10 mouse cellular contexts compared by ENCODE assay signal in the genomic region with DNA sequence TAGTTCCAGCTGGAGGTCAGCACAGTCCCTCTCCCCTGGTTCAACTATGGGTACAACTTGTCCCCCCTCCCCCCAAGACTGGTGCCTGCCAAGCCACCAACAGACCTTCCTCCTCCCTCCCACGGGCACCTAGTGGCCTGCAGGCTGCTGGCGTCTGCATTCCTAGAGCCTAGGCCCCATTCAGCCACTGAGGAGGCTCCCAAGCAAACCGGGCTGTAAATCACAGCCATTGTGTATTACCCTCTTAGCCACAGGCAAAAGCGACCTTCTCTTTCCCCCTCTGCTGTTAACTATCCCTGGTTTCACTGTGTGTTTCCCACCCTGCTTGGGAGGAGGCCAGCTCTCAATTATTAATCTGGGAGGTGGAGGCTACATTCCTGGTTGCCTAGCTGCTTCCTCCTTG. TPM values are rescaled to one million over a fixed set of nuclear protein-coding genes. Genes with fewer than 3 reads are reported as not detected.
DNase-seq lines count a peak whose midpoint lies in the region; ATAC-seq and TF ChIP-seq lines count a peak whose summit lies in the region.
"Had no signal": no experiment of that assay in that cellular context is flagged by ENCODE, and none has a peak within 500 bp of the region (broad histone marks: within the 10 kb centered on the region; RNA-seq: fewer than 3 reads in every experiment).

No protein-coding gene starts in this region.

- peak overlapping the region; percentile 45 for H3K9ac ChIP-seq in heart, embryonic 12.5 days
- H3K9ac ChIP-seq in hindbrain, embryonic 12.5 days, result no peak overlapping the region
- H3K9ac ChIP-seq: liver, postnatal 0 days had no signal

- no peak overlapping the region for H3K4me3 ChIP-seq in heart, embryonic 12.5 days
- H3K4me3 ChIP-seq in hindbrain, embryonic 12.5 days, result no peak overlapping the region
- 0 out of 2 replicates have a peak overlapping the region, but pooled peaks have one; percentile 5 for H3K4me3 ChIP-seq in limb, embryonic 10.5 days

- POLR2A ChIA-PET in Patski (lab: Charles Lee), result interaction anchor here (2.4 kb wide), 1 partner anchor 12 kb away, joined by 9 read pairs; no protein-coding TSS in a partner anchor

- H3K27me3 ChIP-seq in heart, embryonic 12.5 days (replicated peaks), result no peaks in the 10 kb centered on the region
- no peaks in the 10 kb centered on the region for H3K27me3 ChIP-seq in Patski
- H3K27me3 ChIP-seq in hindbrain, embryonic 12.5 days, result no peaks in the 10 kb centered on the region
- no peaks in the 10 kb centered on the region for H3K27me3 ChIP-seq in limb, embryonic 10.5 days (ENCODE audit: low read depth, poor library complexity, severe bottlenecking)

- H3K4me2 ChIP-seq in heart, embryonic 12.5 days, result peak overlapping the region; percentile 6; the same call in 1 of the 2 replicates
- H3K4me2 ChIP-seq in hindbrain, embryonic 12.5 days (replicated peaks), result no peak overlapping the region

- CTCF ChIA-PET in Patski (lab: Charles Lee), result interaction anchor here (1.7 kb wide), 1 partner anchor 10 kb away, joined by 3 read pairs; no protein-coding TSS in a partner anchor

- DNase-seq in heart, adult 9 months (ENCODE audit: low spot score in 2 of 2), result no peak
- DNase-seq in Patski (ENCODE audit: low read depth, low spot score), result peak; percentile 85
- DNase-seq in limb, embryonic 10.5 days (ENCODE audit: low spot score), result no peak
- no peak for DNase-seq in right cerebral cortex, adult 2 months (ENCODE audit: low spot score in 2 of 2)
- DNase-seq in B cell, adult 2 months, result no peak
- DNase-seq in right cerebral cortex, adult 18-20 months, result no peak
- DNase-seq: liver, postnatal 0 days had no signal

- TF ChIP-seq CTCF in Patski (IDR thresholded peaks at IDR 0.05), result no peak

- peaks cover 98% of the 10 kb centered on the region for H3K4me1 ChIP-seq in heart, embryonic 12.5 days (replicated peaks)
- peaks cover 51% of the 10 kb centered on the region for H3K4me1 ChIP-seq in hindbrain, embryonic 12.5 days
- H3K4me1 ChIP-seq in limb, embryonic 10.5 days, result peaks cover 91% of the 10 kb centered on the region

- ATAC-seq in heart, embryonic 12.5 days (ENCODE audit: insufficient number of reproducible peaks, low FRiP score), result no peak
- ATAC-seq in Patski, result peak; percentile 66
- no peak for ATAC-seq in hindbrain, embryonic 12.5 days (ENCODE audit: low FRiP score)
- ATAC-seq: activated CD4-positive, CD25-positive, alpha-beta regulatory T cell, adult 4 months; liver, postnatal 0 days had no signal

- no peaks in the 10 kb centered on the region for H3K9me3 ChIP-seq in heart, embryonic 12.5 days (replicated peaks)
- H3K9me3 ChIP-seq in hindbrain, embryonic 12.5 days (replicated peaks), result no peaks in the 10 kb centered on the region
- no peaks in the 10 kb centered on the region for H3K9me3 ChIP-seq in limb, embryonic 10.5 days (replicated peaks)

- 25% methylated on average over 4 of the region's 4 CpGs for WGBS in heart, embryonic 12.5 days
- WGBS in hindbrain, embryonic 12.5 days, result 7% methylated on average over 4 of the region's 4 CpGs
- WGBS in limb, embryonic 10.5 days, result 22% methylated on average over 4 of the region's 4 CpGs

- in situ Hi-C loops in Patski (cut with MboI; ENCODE audit: low pct_unique_long_range_greater_than_20kb), result no loop called here

- H3K27ac ChIP-seq in heart, embryonic 12.5 days (ENCODE audit: poor library complexity, severe bottlenecking), result peak overlapping the region; percentile 76
- peak overlapping the region; percentile 64 for H3K27ac ChIP-seq in hindbrain, embryonic 12.5 days
- H3K27ac ChIP-seq in limb, embryonic 10.5 days, result peak overlapping the region; percentile 66

- no peaks in the 10 kb centered on the region for H3K36me3 ChIP-seq in heart, embryonic 12.5 days
- no peaks in the 10 kb centered on the region for H3K36me3 ChIP-seq in hindbrain, embryonic 12.5 days
- H3K36me3 ChIP-seq in limb, embryonic 10.5 days, result peaks cover 15% of the 10 kb centered on the region

RNA-seq across cellular contexts. Expression of a gene that starts 56.3 kb away (rescaled TPM):
- polyA plus RNA-seq in heart, embryonic 12.5 days (2016; fragmentation: Nextera tagmentation; extraction: Ambion mirVana), result 56.2 and 62.8 TPM in 2 replicates
- polyA plus RNA-seq in Patski (2021), result 28.2 TPM
- 12.4 and 13.0 TPM in 2 replicates for polyA plus RNA-seq in hindbrain, embryonic 12.5 days (2016; fragmentation: Nextera tagmentation; extraction: Ambion mirVana)
- 10.9 and 11.4 TPM in 2 replicates for polyA plus RNA-seq in limb, embryonic 10.5 days (2016; fragmentation: Nextera tagmentation; extraction: Ambion mirVana)
- polyA plus RNA-seq: activated CD4-positive, CD25-positive, alpha-beta regulatory T cell, adult 4 months had no signal
